Mouse (Mus musculus): ENCODE data around the gene Eif3b.
A peak's percentile ranks its signal among the peaks of the same experiment; 100 is the strongest.
"Not testable (repeated sequence)": the region's sequence is repeated elsewhere in the genome, so short reads cannot be mapped to it uniquely, and the experiment has no call there.

The Eif3b gene

GRCm38 (mm10) chr5:140396166-140396940 lies 22.8 kb upstream of the Eif3b start:
- DNase-seq (ENCODE audit: low read depth, low spot score) = no peak

DNA sequence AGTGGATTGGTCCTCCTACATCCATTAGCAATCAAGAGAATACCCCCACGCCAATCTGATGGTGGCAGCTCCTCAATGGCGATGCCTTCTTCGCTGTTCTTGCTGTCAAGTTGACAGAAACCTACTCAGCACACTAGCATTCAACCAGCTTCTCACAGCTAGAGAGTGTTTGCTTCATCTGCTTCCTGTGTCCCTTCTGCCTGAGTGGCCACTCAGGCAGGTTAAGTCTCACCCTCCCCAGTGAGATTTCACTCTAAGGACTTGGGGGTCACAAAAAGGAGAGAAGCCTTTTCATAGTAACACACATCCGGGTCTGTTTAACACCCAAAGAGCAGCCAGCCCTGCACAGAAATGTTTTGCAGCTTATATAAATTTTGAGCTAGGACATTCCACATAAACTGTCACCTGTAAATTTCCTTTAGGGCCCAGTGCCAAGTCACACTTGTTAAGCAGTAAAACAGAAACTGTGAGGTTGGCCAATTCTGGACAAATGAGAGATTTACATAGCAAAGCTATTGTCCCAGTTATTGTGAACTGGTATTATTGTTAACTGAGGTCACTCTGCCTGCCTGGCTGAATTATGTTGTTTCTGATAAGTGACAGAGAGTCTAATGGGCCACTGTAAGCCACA lies 16.4 kb upstream of the Eif3b start:
- DNase-seq (ENCODE audit: low read depth, low spot score) = no peak

- no peak for DNase-seq (ENCODE audit: low read depth, low spot score)
Observed at GRCm38 (mm10) chr5:140405126-140405525, 14.0 kb upstream of the Eif3b start.

GRCm38 (mm10) chr5:140406666-140407065 lies 12.5 kb upstream of the Eif3b start:
- DNase-seq (ENCODE audit: low read depth, low spot score) = no peak

GRCm38 (mm10) chr5:140408801-140409200 lies 10.3 kb upstream of the Eif3b start:
- DNase-seq (ENCODE audit: low read depth, low spot score) = no peak

DNA sequence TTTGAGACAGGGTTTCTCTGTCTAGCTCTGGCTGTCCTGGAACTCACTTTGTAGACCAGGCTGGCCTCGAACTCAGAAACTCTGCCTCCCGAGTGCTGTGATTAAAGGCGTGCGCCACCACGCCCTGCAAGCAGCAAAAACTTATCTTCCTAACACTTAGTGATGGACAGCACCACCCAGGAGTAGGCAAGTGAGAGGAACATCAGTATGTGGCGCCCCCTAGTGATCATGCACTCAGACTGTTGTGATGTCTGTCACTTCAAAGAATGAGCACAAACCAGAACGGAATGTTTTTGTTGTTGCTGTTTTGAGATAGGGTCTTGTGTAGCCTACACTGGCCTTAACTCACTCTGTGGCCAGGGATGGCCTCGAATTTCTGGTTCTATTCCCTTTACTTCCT lies 7.8 kb upstream of the Eif3b start:
- no peak for DNase-seq (ENCODE audit: low read depth, low spot score)

GRCm38 (mm10) chr5:140414647-140415046 lies 4.5 kb upstream of the Eif3b start:
- no peak for DNase-seq (ENCODE audit: low read depth, low spot score)

DNA sequence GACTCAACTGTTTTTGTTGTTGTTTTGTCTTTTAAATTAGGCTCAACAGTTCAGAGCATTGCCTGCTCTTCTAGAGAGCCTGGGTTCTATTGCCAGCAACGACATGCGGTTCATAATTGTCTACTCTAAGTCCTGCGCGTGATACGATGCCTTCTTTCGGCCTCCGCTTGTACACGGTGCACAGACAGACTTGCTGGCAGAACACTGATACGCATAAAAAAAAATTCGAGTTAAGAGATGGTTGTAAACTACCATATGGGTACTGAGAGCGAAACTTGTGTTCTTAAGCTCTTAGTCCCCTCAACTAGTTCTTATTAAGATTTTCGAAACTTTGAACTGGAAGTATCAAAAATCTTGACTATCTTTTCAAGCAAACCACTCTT lies 1.0 kb upstream of the Eif3b start:
- no peak for DNase-seq (ENCODE audit: low read depth, low spot score)

DNA sequence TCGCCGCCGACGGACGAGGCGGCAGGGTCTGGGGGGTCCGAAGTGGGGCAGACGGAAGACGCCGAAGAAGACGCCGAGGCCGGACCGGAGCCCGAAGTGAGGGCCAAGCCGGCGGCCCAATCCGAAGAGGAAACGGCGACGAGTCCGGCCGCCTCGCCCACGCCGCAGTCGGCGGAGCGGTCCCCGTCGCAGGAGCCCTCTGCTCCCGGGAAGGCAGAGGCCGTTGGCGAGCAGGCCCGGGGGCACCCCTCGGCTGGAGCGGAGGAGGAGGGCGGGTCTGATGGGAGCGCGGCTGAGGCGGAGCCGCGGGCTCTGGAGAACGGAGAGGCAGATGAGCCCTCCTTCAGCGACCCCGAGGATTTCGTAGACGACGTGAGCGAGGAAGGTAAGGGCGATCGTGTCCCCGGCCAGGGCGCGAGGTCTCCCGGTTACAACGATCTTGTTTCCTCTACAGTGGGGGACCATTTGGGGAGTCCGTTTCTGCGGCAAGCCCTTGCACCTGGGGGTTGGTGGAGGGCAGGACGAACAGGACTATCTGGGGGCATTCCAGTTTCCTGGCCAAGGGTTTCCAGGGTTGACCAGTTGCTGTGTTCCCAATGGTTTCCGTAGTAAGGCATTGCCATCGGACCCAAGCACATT lies 433 bp downstream of the Eif3b start:
- DNase-seq (ENCODE audit: low read depth, low spot score) = no peak

DNA sequence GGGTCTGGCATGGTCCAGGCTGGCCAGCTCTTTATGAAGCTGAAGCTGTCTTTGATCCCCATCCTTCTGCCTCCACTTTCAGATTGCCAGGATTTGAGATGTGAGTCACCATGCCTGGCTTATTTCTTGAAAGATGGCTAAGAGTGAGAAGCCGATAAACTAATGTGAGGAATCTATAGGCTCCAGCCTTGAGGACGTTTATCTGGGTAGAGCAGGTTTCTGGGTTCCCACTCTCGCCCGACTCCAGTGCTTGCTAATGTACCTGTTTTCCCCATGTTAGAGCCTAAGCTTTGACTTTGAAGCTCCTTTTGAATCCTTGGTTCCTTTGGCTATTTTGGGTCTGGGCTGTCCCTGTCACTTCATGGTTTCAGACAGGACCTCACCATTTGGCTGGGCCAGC lies 1.5 kb downstream of the Eif3b start:
- DNase-seq (ENCODE audit: low read depth, low spot score) = no peak

DNA sequence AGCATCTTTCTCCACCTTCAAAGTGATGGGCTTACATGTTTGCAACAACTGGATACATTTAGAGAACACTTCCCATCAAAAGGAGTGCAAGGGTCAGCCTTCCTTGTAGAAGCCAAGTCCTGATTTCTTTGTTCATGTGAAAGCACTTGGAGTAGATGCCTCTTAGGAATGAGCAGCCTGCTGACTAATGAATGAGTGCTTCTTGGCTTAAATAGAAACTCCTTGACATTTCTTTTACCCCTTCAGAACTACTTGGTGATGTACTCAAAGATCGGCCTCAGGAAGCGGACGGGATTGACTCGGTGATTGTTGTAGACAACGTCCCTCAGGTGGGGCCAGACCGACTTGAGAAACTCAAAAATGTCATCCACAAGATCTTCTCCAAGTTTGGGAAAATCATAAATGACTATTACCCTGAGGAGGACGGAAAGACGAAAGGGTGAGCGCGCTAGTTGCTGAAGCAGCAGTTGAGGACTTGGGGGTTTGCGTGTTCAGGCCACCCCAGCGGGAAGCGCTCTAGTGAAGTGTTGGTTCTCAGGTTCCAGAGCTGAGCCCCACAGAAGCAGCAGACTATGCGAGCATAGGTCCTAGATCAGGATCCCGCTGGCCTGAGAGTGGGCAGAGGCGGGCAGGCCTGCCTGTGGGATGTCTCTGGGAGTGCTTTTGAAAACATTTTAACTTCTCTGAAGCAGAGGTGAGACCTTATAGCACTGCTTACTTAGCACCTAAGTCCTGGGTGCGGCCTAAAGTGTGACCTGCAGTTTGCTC lies 6.1 kb downstream of the Eif3b start:
- no peak for DNase-seq (ENCODE audit: low read depth, low spot score)

DNA sequence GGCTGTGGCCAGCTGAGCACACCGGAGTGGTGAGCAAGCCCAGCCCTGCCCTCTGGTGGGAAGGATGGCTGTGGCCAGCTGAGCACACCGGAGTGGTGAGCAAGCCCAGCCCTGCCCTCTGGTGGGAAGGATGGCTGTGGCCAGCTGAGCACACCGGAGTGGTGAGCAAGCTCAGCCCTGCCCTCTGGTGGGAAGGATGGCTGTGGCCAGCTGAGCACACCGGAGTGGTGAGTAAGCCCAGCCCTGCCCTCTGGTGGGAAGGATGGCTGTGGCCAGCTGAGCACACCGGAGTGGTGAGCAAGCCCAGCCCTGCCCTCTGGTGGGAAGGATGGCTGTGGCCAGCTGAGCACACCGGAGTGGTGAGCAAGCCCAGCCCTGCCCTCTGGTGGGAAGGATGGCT lies 20.0 kb downstream of the Eif3b start:
- peak; percentile 37 for DNase-seq (ENCODE audit: low read depth, low spot score)

- no peak for DNase-seq (ENCODE audit: low read depth, low spot score)
Observed at GRCm38 (mm10) chr5:140441406-140441805, 22.3 kb downstream of the Eif3b start.

GRCm38 (mm10) chr5:140444012-140444411 lies 24.9 kb downstream of the Eif3b start:
- no peak for DNase-seq (ENCODE audit: low read depth, low spot score)

DNA sequence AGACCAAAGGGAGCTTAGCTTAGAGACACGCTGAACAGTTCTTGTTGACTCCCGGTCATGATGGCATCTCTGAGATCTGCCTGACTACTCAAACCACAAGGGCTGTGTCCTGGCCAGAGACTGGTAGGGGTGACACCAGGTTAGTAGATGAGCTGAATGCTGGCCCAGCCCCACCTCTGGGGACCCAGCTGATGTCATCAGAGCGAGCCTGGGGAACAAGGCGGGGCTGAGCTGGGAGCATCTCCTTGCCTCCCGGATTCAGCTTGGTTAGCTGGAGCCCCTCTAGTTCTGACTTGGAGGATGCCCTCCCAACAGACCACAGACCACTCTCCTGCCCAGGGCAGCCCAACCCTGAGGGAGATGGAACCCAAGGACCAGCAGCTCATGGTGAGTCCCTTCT lies 26.2 kb downstream of the Eif3b start, which contains the start of gene Gm4869:
Gene Gm4869, plus strand, starts transcription at position 301 of the 400 bp plus-strand sequence.
- DNase-seq (ENCODE audit: low read depth, low spot score) = no peak

GRCm38 (mm10) chr5:140446054-140446453 lies 26.9 kb downstream of the Eif3b start:
- no peak for DNase-seq (ENCODE audit: low read depth, low spot score)

DNA sequence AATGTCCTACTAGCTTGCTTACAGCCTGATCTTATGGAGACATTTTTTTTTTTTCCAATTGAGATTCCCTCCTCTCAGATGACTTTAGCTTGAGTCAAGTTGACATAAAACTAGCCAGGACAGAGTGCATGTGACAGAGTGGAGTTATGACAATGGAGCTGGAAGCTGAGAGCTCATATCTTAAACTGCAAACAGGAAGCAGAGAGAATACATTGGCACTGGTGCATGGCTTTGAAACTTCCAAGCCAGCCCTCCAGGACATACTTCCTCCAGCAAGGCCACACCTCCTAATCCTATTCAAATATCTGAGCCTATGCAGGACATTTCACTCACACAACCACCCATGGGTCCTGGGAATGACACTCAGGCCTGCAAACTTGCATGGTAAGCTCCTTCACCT lies 35.4 kb downstream of the Eif3b start:
- no peak for DNase-seq (ENCODE audit: low read depth, low spot score)

- no peak for DNase-seq (ENCODE audit: low read depth, low spot score)
Observed at GRCm38 (mm10) chr5:140455466-140455865, 36.3 kb downstream of the Eif3b start.

DNA sequence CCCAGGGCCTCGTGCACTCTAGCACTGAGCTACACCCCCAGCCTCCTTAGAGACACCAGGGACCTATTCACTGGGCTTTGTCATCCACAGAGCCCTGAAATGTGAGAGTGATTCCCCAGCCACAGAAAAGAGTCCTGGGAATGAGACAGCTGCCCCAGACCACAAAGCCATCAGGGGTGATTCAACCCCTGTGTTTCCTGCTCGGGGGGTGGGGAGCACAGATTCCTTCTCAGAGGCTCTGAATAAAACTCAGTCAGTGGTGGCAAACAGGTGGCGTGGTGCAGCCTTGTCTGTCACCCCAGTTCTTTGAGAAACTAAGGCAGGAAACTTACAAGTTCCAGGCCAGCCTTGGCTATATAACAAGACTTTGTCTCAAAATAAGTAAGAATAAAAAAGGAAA lies 42.3 kb downstream of the Eif3b start:
- no peak for DNase-seq (ENCODE audit: low read depth, low spot score)

- not testable (repeated sequence) for DNase-seq (ENCODE audit: low read depth, low spot score)
Observed at GRCm38 (mm10) chr5:140463151-140463550, 44.0 kb downstream of the Eif3b start.

DNA sequence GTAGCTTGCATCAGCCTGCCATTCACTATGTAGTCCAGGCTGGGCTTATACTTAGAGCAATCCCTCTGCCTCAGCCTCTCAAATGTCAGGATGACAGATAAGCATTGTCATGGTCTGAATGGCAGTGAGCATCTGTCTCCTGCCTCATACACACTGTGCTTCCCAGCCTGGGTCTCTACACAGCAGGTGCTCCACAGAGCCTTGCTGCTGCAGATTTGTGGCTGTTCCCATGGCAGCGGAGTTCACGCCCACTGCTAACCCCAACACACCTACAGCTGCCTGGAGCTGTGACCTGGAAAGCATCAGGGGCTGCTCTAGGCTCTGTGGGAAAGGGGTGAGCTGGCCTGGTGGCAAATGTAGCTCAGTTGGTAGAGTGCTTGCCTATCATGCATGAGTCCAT lies 45.8 kb downstream of the Eif3b start:
- no peak for DNase-seq (ENCODE audit: low read depth, low spot score)

- no peak for DNase-seq (ENCODE audit: low read depth, low spot score)
Observed at GRCm38 (mm10) chr5:140472336-140472735, 53.2 kb downstream of the Eif3b start.

Data from retina, postnatal 7 days (tissue).